Mouse (Mus musculus) CH12.LX (cell line): ENCODE results near the gene Dgcr6. TPM values are rescaled to one million over a fixed set of nuclear protein-coding genes. Genes with fewer than 3 reads are reported as not detected.

Source experiments
- DNase-seq: peaks from one replicate; pipeline ENCODE4 v3.0.0-alpha.2; 2013; ENCODE audit errors: extremely low read depth
- H3K27ac ChIP-seq: 2 replicates; pipeline ENCODE4 v1.5.1; 2012; ENCODE audit warnings: low read depth, mild to moderate bottlenecking, control low read depth, moderate library complexity; ENCODE audit not compliant: insufficient read depth
- H3K27me3 ChIP-seq: replicated peaks from 2 replicates; pipeline ENCODE3; 2012; ENCODE audit warnings: inconsistent platforms
- H3K36me3 ChIP-seq, 2 experiments: replicated peaks in 1 of 2; 2 replicates each; pipeline versions ENCODE3 to v1.6.1; 2012; ENCODE audit warnings: inconsistent platforms in 1 of 2, low read length in 1 of 2, mild to moderate bottlenecking in 1 of 2, mixed read lengths in 1 of 2, moderate library complexity in 1 of 2; ENCODE audit not compliant: control insufficient read depth in 1 of 2, insufficient read depth in 1 of 2
- H3K4me1 ChIP-seq, 2 experiments: 2 replicates each; pipeline ENCODE4 v1.6.1; 2012; ENCODE audit warnings: inconsistent platforms in 1 of 2, moderate library complexity in 1 of 2; ENCODE audit not compliant: insufficient read depth in 2 of 2, control insufficient read depth in 1 of 2
- H3K4me2 ChIP-seq: 2 replicates; pipeline ENCODE4 v1.6.1; 2012; ENCODE audit warnings: low read depth, mild to moderate bottlenecking, control low read depth; ENCODE audit not compliant: poor library complexity, insufficient read depth, severe bottlenecking
- H3K4me3 ChIP-seq, 3 experiments: fragments of 150-350 bp in 1 of 3; sonication (generic) in 1 of 3; replicated peaks in 1 of 3; 2 replicates each; pipeline versions ENCODE3 to v1.5.1; 2011 to 2012; ENCODE audit warnings: low read depth in 2 of 3, low read length in 2 of 3, mild to moderate bottlenecking in 2 of 3, moderate library complexity in 2 of 3, control low read depth in 1 of 3, improper control_type of control experiment in 1 of 3, inconsistent platforms in 1 of 3, mixed read lengths in 1 of 3; ENCODE audit not compliant: poor library complexity in 1 of 3
- H3K79me2 ChIP-seq: replicated peaks from 2 replicates; pipeline ENCODE4 v1.6.1; 2012; ENCODE audit warnings: mild to moderate bottlenecking, moderate library complexity; ENCODE audit not compliant: control insufficient read depth, poor library complexity, insufficient read depth, severe bottlenecking; ENCODE audit errors: extremely low read depth
- H3K9ac ChIP-seq: 2 replicates; pipeline ENCODE4 v1.6.1; 2012; ENCODE audit warnings: low read depth, mild to moderate bottlenecking, control low read depth, moderate library complexity; ENCODE audit not compliant: insufficient read depth
- H3K9me3 ChIP-seq: replicated peaks from 2 replicates; pipeline ENCODE3; 2012; ENCODE audit warnings: low read length, inconsistent platforms, mixed read lengths
- BHLHE40 ChIP-seq: IDR thresholded peaks from 2 replicates; pipeline ENCODE4 v1.6.1; 2011; ENCODE audit warnings: mild to moderate bottlenecking, low read depth, low read length, improper control_type of control experiment
- CHD1 ChIP-seq: IDR thresholded peaks from 2 replicates; pipeline ENCODE4 v1.6.1; 2012; ENCODE audit warnings: low read depth, low read length, improper control_type of control experiment, inconsistent platforms
- CTCF ChIP-seq, 2 experiments: IDR thresholded peaks in 1 of 2; conservative IDR thresholded peaks in 1 of 2; 2 replicates each; pipeline ENCODE4 v1.5.1; 2011 to 2012; ENCODE audit warnings: low read depth in 2 of 2, low read length in 2 of 2, improper control_type of control experiment in 1 of 2, inconsistent platforms in 1 of 2, mild to moderate bottlenecking in 1 of 2, moderate library complexity in 1 of 2
- E2F4 ChIP-seq: IDR thresholded peaks from 2 replicates; pipeline ENCODE4 v1.6.1; 2011; ENCODE audit warnings: low read depth, low read length, improper control_type of control experiment; ENCODE audit not compliant: insufficient replicate concordance
- GABPA ChIP-seq: IDR thresholded peaks from 2 replicates; pipeline ENCODE4 v1.6.1; 2012; ENCODE audit warnings: low read depth, low read length, improper control_type of control experiment, inconsistent platforms; ENCODE audit not compliant: insufficient replicate concordance
- IRF4 ChIP-seq: IDR thresholded peaks from 2 replicates; pipeline ENCODE4 v1.6.1; 2014; ENCODE audit warnings: low read depth, mild to moderate bottlenecking, inconsistent platforms, low read length, improper control_type of control experiment
- JUN ChIP-seq: IDR thresholded peaks from 2 replicates; pipeline ENCODE4 v1.6.1; 2011; ENCODE audit warnings: low read depth, mild to moderate bottlenecking, low read length, improper control_type of control experiment, moderate library complexity; ENCODE audit not compliant: insufficient read depth
- JUND ChIP-seq: conservative IDR thresholded peaks from 2 replicates; pipeline ENCODE4 v1.6.1; 2011; ENCODE audit warnings: low read depth, low read length, improper control_type of control experiment
- KAT2A ChIP-seq: IDR thresholded peaks from 2 replicates; pipeline ENCODE4 v1.6.1; 2012; ENCODE audit warnings: low read length, improper control_type of control experiment, inconsistent platforms; ENCODE audit not compliant: insufficient replicate concordance
- MAFK ChIP-seq: IDR thresholded peaks from 2 replicates; pipeline ENCODE4 v1.6.1; 2011; ENCODE audit warnings: low read length, improper control_type of control experiment; ENCODE audit not compliant: insufficient replicate concordance
- MAX ChIP-seq: IDR thresholded peaks from 2 replicates; pipeline ENCODE4 v1.6.1; 2011; ENCODE audit warnings: low read length, improper control_type of control experiment
- MAZ ChIP-seq: IDR thresholded peaks from 2 replicates; pipeline ENCODE4 v1.6.1; 2012; ENCODE audit warnings: low read depth, mild to moderate bottlenecking, inconsistent platforms, low read length, improper control_type of control experiment, moderate library complexity
- MEF2A ChIP-seq: IDR thresholded peaks from 2 replicates; pipeline ENCODE4 v1.6.1; 2014; ENCODE audit warnings: low read depth, mild to moderate bottlenecking, inconsistent platforms, low read length, improper control_type of control experiment, borderline replicate concordance
- MXI1 ChIP-seq: IDR thresholded peaks from 2 replicates; pipeline ENCODE4 v1.6.1; 2011; ENCODE audit warnings: mild to moderate bottlenecking, low read depth, low read length, improper control_type of control experiment
- PAX5 ChIP-seq: IDR thresholded peaks from 2 replicates; pipeline ENCODE4 v1.6.1; 2012; ENCODE audit warnings: low read length, inconsistent platforms, mixed read lengths
- POLR2A ChIP-seq: IDR thresholded peaks from 2 replicates; pipeline ENCODE4 v1.6.1; 2011; ENCODE audit warnings: low read depth, mild to moderate bottlenecking, improper control_type of control experiment, low read length
- POLR2AphosphoS2 ChIP-seq: IDR thresholded peaks from 2 replicates; pipeline ENCODE4 v1.6.1; 2011; ENCODE audit warnings: low read depth, low read length, improper control_type of control experiment
- RAD21 ChIP-seq: IDR thresholded peaks from 2 replicates; pipeline ENCODE4 v1.6.1; 2011; ENCODE audit warnings: low read depth, mild to moderate bottlenecking, low read length, improper control_type of control experiment, moderate library complexity
- SMC3 ChIP-seq: IDR thresholded peaks from 2 replicates; pipeline ENCODE4 v1.6.1; 2011; ENCODE audit warnings: low read depth, low read length, improper control_type of control experiment
- UBTF ChIP-seq: IDR thresholded peaks from 2 replicates; pipeline ENCODE4 v1.6.1; 2012; ENCODE audit warnings: low read depth, mild to moderate bottlenecking, inconsistent platforms, low read length, improper control_type of control experiment, moderate library complexity
- ZKSCAN1 ChIP-seq: IDR thresholded peaks from 2 replicates; pipeline ENCODE4 v1.6.1; 2012; ENCODE audit warnings: low read depth, inconsistent platforms, low read length, improper control_type of control experiment, borderline replicate concordance
- ZNF384 ChIP-seq: IDR thresholded peaks from 2 replicates; pipeline ENCODE4 v1.6.1; 2012; ENCODE audit warnings: low read depth, low read length, improper control_type of control experiment, inconsistent platforms
- dilution Hi-C: fragments of 300-500 bp; cut with MboI; formaldehyde crosslinking; loops from 2 replicates; pipeline ENCODE4 v1.14.3; 2020; ENCODE audit warnings: low sequenced_read_pairs; ENCODE audit not compliant: extremely low pct_unique_long_range_greater_than_20kb, extremely low pct_ligation_motif_present
- in situ Hi-C: fragments of 300-500 bp; cut with MboI; formaldehyde crosslinking; loops from 3 replicates; pipeline ENCODE4 v1.14.3; 2019; ENCODE audit warnings: low sequenced_read_pairs, low pct_ligation_motif_present, low pct_unique_long_range_greater_than_20kb, mixed read lengths
- polyA plus RNA-seq: library from polyadenylated mRNA; unstranded; fragments of >175 nt; gene quantifications from 2 replicates; pipeline ENCODE4 v1.2.1, GENCODE M21; 2012; ENCODE audit warnings: low read depth; ENCODE audit not compliant: insufficient read length
- total RNA-seq, 2 experiments: library from RNA; depleted of rRNA; stranded (reverse); fragments of 300-350 nt in 1 of 2; fragments of >200 nt in 1 of 2; gene quantifications; 2 replicates each; pipeline ENCODE4 v1.2.3; 2012 to 2014

Dgcr6 gene
- total and polyA plus RNA-seq, 3 experiments = 13.0 to 41.5 (median 32.4) TPM

GRCm38 (mm10) chr16:18081149-18081827 is 28.6 kb downstream of the Dgcr6 start:
- H3K4me3 ChIP-seq = no peak overlapping the region
- H3K36me3 ChIP-seq = no peaks in the 10 kb centered on the region
- H3K9ac ChIP-seq = no peak overlapping the region
- TF ChIP-seq MAFK (no peak), CTCF (conservative IDR thresholded peaks at IDR 0.05 in 1 of 2, IDR thresholded peaks at IDR 0.05 in 1 of 2; ENCODE audit: low read depth in 2 of 2, low read length in 2 of 2) (peak; percentile 32 to 65; a peak in 3 of 4 replicates), ZKSCAN1 (no peak), MAX (0 out of 2 replicates have a peak, but pooled peaks have one; percentile 19), SMC3 (peak; percentile 50), RAD21 (peak; percentile 31)
- no peak overlapping the region for H3K27ac ChIP-seq
- no peaks in the 10 kb centered on the region for H3K79me2 ChIP-seq
- H3K4me1 ChIP-seq = peaks cover 15 to 17% of the 10 kb centered on the region in 2 experiments
- H3K4me2 ChIP-seq = no peak overlapping the region
- peaks cover 66% of the 10 kb centered on the region for H3K27me3 ChIP-seq
- no peaks in the 10 kb centered on the region for H3K9me3 ChIP-seq
- in situ Hi-C loops = no loop called here
- dilution Hi-C loops = no loop called here
- DNase-seq = peak; percentile 35

GRCm38 (mm10) chr16:18082291-18082690 is 29.6 kb downstream of the Dgcr6 start:
- DNase-seq = no peak

More at GRCm38 (mm10) chr16:18082291-18082690, 29.6 kb downstream of the Dgcr6 start:
- dilution Hi-C loops = no loop called here
- TF ChIP-seq CTCF (conservative IDR thresholded peaks at IDR 0.05 in 1 of 2, IDR thresholded peaks at IDR 0.05 in 1 of 2; ENCODE audit: low read depth in 2 of 2, low read length in 2 of 2) (no peak), KAT2A (no peak), BHLHE40 (no peak), MXI1 (no peak), RAD21 (no peak), IRF4 (no peak), POLR2A (no peak), MAFK (no peak), PAX5 (no peak), ZNF384 (no peak), MAZ (no peak), JUND (no peak), POLR2AphosphoS2 (no peak), E2F4 (no peak), UBTF (no peak), JUN (no peak), CHD1 (no peak), GABPA (no peak), MEF2A (no peak)
- H3K9me3 ChIP-seq = no peaks in the 10 kb centered on the region
- no peaks in the 10 kb centered on the region for H3K36me3 ChIP-seq
- no peak overlapping the region for H3K27ac ChIP-seq
- H3K4me1 ChIP-seq = peaks cover 15 to 17% of the 10 kb centered on the region in 2 experiments
- H3K79me2 ChIP-seq = no peaks in the 10 kb centered on the region
- in situ Hi-C loops = no loop called here
- no peak overlapping the region for H3K9ac ChIP-seq
- no peak overlapping the region for H3K4me2 ChIP-seq
- peaks cover 75% of the 10 kb centered on the region for H3K27me3 ChIP-seq
- H3K4me3 ChIP-seq = no peak overlapping the region
